Mouse (Mus musculus): ENCODE measurements around the gene Vmp1.

Vmp1 gene

DNA sequence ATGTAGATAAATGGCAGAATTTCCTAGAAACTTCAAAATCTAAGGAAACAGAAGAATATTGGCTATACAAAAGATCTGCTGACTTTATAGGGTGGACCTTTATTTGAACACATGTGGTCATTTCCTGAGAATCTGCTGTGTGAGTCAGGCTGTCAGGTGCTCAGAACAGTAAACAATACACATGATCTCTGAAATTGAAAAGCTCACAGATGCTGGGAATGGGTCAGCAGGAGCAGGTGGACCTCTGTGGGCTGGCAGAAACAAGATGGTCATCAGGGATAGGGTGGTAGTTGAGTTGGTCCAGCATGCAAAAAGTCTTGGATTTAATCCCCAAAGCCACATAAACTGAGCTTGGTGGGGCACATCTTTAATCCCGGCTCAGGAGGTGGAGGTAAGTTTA, 85.1 kb downstream of the Vmp1 start:
- no peak for DNase-seq

DNA sequence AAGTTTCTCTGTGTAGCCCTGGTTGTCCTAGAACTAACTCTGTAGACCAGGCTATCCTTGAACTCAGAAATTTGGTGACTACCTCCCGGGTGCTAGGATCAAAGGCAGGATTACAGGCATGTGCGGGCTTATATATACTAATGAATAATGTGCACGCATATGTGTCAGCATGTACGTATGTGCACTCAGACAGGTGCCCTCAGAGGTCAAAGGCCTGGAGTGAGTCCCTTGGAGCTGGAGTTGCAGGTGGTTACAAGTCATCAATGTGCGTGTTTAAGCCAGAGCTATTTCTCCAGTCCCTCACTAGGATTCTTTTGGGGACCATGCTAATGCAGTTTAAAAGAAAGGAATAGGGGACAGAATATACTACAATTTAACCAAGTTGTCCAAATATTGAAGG, 85.5 kb downstream of the Vmp1 start:
- DNase-seq: no peak

DNA sequence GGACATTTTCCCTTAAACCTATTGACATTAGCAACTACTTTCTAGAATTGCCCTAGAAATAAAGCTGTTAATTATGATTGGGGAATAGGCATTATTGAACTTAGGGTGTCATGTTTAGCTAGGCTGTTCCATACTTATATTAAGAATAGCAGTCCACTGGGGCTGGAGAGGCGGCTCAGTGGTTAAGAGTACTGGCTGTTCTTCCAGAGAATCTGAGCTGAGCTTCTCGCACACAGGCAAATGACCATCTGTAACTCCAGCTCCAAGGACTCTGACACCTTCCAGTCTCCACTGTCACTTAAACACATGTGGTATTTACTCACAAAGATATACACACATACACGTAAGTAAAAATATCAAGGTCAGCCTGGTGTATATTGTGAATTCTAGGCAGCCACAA, 86.7 kb downstream of the Vmp1 start:
- DNase-seq: no peak

GRCm38 (mm10) chr11:86596187-86596960, 87.3 kb downstream of the Vmp1 start:
- DNase-seq: no peak

GRCm38 (mm10) chr11:86595366-86595765, 88.3 kb downstream of the Vmp1 start:
- no peak for DNase-seq

DNA sequence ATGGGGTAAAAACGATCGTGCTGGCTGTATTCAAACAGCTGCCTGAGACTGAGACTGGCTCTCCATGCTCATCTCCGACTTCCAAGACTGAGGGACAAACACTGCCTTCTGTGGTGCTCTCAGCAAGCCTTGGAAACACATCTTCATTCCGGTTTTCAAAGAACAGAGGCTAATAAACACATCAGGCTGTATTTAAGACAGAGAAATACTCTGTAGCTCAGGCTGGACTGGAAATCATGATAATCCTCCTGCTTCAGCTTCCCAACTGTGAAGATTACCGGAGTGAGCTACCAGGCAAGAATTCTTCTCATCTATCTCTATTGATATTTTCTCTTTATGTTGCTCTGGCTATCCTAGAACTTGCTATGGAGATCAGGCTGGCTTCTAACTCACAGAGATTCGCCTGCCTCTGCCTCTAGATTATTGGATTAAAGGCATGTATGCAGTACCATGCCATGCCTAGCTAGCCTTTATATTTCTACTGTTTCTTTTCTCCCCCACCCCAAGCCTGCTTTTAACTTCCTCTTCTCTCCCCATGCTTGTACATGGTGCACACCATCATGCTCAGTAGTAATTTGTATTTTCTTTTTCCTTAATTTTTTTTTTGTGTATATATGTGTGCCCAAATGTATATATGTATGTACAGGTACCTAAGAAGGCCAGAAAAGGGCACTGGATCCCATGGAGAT, 89.3 kb downstream of the Vmp1 start:
- DNase-seq: no peak

GRCm38 (mm10) chr11:86593443-86593842, 90.2 kb downstream of the Vmp1 start:
- no peak for DNase-seq

DNA sequence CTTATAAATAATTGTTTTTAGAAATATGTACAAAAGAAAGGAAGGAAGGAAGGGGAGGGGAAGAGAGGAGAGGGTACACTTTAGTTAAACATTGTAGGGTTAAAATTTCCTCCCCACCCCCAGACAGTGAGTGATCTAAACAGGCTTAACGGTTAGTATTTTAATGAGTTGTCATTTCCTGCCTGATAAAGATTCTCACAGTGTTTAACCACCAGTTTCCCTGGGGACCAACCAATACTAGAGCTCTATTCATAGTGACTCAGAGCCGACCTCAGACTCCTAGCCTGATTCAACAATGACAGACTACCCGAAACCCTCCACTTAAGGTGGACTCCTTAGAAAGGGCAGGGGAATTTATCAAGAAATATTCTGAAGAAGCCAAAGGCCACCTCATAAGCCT, 90.6 kb downstream of the Vmp1 start:
- no peak for DNase-seq

GRCm38 (mm10) chr11:86591931-86592616, 91.6 kb downstream of the Vmp1 start:
- no peak for DNase-seq

DNA sequence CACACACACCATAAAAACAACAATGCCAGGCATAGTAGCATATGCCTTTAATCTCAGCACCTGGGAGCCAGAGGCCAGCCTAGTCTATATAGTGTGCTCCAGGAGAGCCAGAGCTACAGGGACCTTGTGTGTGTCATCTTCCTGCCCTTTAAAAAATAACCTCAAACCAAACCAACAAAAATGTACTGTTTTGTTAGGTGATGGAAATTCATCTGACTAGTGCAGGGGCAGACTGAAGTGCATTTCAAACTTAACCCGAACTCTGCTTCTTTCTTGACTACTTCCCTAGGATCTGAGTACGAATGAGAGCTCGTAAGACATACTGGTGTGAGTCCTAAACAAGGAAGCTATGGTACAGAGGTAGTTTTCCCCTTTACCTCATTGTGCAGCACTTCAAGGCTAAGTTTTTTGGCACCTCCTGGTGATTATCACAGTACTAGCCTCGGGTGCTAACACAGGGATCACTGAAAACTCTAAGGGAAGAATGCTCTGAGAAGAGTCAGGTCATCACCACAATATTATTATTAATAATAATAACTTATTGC, 92.3 kb downstream of the Vmp1 start:
- DNase-seq: no peak

- no peak for DNase-seq
Measured at GRCm38 (mm10) chr11:86590579-86590978, 93.1 kb downstream of the Vmp1 start.

GRCm38 (mm10) chr11:86590066-86590465, 93.6 kb downstream of the Vmp1 start:
- DNase-seq: no peak

GRCm38 (mm10) chr11:86588583-86589298, 94.9 kb downstream of the Vmp1 start:
- DNase-seq: no peak

GRCm38 (mm10) chr11:86587830-86588229, 95.8 kb downstream of the Vmp1 start:
- DNase-seq: no peak

- no peak for DNase-seq
Measured at GRCm38 (mm10) chr11:86586868-86587792, 96.5 kb downstream of the Vmp1 start.

DNA sequence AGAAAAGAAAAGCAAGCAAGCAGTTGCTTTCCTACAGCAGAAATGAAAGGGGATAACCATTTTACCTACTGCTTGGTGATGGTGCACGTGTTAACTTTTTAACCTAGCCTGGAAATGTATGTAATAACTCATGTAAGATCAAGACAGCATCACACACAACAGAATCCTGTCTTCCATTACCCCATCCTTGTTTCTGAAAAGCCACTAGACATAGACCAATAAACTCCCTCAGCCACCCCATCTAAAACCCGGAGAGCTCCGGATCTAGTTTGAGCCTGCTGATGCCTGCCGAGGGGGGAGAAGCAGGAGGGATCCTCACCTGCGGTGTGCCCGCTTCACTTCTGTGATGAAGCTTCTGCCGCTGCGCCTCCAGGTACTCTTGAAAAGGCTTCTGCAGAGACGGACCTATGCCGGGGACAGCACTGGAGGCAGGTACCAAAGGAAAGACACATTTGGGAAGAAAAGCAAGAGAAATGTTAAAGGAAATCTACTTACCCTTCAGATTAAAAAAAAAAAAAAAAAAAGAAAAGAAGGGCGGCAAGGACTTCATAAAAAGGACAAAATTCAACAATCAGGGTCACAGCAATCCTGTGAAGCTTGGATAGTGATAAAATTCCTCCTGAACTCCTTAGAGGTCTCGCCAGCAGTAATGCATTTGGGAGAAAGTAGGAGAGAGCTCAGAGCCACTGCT, 97.3 kb downstream of the Vmp1 start:
- no peak for DNase-seq

DNA sequence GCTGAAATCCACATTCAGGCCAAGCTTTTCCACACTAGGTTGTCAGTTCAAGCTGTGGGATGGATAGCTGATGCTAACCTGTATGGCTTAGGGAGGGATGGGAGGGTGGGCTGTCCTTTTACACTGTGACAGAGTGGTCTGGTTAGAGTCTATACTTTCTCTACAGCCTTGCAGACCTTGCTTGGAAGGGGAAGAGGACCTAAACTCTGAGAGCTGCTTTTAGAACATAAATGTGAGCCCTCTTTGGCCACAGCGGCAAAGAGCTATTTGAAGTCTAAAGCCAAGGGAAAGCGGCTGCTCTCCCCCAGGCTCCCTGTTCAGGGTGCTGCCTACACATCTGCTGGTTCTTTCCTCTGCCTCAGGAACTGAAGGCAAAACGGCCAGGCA, 98.0 kb downstream of the Vmp1 start:
- no peak for DNase-seq

DNA sequence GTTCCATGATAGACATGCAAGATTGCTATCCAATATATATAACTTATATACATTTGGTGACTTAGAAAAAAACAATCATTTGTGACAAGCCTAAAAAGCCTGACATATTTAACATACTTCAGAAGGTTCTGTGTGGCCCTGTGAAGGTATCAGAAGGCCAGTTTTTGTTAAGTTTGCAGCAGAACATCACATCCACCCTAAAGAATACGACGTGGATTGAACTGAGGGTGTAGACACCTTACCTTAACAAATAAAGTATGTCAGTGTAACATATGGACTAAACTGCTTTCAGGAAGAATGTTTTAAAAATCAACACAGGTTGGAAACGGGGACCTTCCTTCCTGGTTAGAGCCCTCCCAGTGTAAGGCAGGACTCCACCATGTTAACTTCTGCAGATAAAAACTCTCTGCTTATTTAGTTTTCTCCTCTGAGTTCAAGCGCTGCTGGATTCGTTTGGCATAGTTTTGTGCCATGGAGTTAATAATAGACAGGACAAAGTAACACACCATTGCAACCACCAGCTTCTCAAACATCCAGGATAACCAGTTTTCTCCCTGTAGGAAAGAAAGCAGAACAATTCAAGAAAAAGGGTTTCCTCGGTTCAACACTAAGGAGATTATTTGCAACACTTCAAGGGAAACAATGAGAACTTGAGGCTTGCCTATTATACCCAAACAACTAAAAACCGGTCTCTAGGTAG, 98.6 kb downstream of the Vmp1 start:
- no peak for DNase-seq

- DNase-seq: no peak
Measured at GRCm38 (mm10) chr11:86583990-86584897, 99.4 kb downstream of the Vmp1 start.
